Mouse (Mus musculus) activated CD4-positive, CD25-positive, alpha-beta regulatory T cell (primary cell): ENCODE data around the gene AC141477.1. TPM values are rescaled to one million over a fixed set of nuclear protein-coding genes. Genes with fewer than 3 reads are reported as not detected.

Source experiments
- polyA plus RNA-seq, 2 experiments: library from polyadenylated mRNA; unstranded; fragments of 100-300 nt; shearing (Covaris generic); gene quantifications; one replicate each; pipeline ENCODE4 v1.2.1; 2017

The AC141477.1 gene
- polyA plus RNA-seq = 10 to 100 TPM in 1 of 2 experiments, 1 to 10 TPM in 1; 8.7 to 12.5 TPM

DNA sequence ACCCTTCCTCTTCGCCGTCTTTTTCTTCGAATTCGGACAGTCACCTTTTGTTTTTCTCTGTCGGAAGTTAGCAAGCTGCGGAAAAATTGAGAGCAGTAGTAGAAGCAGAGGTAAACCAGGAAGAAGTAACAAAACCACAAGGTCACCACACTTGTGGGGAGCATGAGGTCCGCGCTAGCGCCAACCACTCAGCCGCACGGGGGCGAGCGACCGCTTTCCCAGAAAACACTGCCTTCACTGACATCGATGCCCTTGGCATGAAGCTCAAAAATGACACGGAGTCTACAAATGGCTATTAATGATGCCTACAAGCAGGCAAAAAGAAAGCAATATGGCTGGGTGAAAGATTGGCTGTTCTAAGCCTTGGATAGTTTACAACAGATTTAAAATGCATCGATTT is at the start of gene AC141477.1:
Gene AC141477.1, minus strand, starts transcription at position 164 of the 400 bp plus-strand sequence.

DNA sequence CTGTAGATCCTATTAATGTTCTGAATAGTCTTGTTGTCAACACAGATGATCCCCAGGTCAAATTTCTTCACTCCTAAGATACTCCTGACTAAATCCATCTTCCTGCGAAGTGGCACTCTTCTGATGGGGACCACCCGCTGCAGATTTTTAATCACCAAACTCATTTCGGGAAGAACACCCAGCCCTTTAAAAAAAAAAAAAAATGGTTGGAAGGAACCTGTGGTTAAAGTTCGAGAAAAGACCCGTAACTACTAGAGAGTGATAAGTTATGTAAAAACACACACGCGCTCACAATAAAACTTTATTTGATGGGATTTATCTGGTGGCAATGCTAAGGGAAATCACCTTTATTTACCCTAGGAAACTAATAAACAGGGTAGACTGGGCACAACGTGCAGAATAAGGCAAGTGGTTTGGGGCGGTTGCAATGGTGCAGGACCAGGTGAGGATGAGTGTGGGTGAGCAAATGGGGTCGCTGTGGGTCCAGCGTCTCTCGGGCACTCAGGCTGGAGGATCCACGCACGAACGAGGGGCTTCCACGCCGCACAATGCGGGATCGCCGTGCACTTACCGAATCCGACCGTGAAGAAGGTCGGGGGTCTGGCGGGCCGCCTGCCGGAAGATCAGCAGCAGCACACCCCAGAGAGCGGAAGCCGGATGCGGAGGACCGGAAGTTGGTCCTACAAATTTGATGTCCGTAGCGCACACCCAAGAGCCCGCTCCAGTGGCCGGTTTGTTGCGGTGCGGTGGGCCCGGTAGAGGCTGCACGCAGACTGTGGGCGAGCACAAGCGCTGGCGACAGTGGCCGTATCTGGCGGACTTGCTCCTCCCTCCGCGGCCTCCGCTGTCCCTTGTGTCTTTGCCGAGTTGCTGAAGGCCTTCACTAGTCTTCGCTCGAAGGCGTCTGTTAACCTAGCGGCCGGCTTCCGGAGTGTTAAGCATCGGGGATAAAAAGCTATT is 28.2 kb upstream of the AC141477.1 start, which contains the start of the genes Mcm3ap and Ybey:
Gene Mcm3ap, plus strand, starts transcription at position 725 of the 960 bp plus-strand sequence.
Gene Ybey, minus strand, starts transcription at position 912 of the 960 bp plus-strand sequence.

DNA sequence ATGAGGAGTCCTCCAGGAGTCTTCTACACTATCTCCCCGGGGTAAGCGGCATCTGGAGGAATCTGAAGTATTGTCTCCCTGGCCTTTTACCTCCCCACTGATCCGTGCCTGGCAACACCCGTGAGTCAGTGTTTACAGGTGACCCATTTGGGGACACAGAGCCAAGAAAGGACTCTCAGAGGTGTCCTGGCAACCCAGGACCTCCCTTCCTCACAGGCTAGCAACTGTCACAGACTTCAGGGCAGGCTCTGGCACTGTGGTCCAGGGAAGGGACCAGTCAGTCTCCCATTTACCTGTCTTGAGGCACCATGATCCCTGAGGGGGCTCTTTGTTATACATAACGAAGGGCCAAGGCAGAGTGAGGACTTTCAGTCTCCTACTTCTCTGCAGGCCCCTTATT is 8.6 kb upstream of the AC141477.1 start, which contains the start of gene 2610028H24Rik:
Gene 2610028H24Rik, plus strand, starts transcription at position 231 of the 400 bp plus-strand sequence.

DNA sequence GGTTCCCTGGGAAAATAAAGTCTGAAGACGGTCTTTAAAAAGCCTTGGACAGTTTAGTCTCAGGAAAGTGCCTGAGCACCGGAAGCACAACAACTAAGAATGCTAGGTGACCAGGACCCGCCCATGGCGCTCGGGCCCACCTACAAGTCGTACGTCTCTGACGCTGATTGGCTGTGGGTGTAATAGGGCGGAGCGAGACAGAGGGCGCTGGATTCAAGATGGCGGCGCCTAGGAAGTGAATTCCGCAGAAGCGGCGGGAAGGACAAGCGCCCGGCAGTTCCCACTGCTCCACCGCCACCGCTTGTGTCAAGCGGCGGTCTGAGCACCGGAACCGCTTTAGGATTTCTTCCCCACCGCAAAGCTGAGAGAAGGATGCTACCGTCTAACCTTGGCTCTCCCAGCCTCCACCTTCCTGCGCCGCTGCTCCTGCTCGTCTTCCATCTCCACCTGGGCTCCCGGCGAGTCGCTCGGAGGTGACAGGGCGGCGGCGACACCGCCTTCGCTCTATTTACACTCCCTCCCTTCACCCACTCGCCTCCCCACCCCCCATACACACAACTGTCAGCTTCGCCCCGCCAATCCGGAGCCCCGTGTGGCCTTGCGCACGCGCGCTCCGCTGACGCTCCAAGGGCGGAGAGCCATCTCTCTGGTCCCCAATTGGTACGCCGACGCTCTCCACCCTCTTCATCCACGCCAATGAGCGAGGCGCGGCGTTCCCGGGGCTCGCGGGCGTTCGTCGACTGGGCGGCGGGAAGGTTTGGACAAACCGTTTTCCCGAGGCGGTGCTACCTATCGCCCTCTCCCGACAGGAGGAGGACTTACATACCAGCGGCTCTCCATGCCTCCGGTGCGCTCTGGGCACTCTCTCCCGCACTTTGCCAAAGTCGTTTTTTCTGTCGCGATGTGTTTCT is 2.2 kb upstream of the AC141477.1 start, which contains the start of gene Pcnt:
Gene Pcnt, minus strand, starts transcription at position 609 of the 911 bp plus-strand sequence.

Other genes starting within 250 kb of the AC141477.1 start
- gene Prmt2, start 202.6 kb downstream of the AC141477.1 start, polyA plus RNA-seq = 10 to 100 TPM; 10.5 to 13.4 TPM
- under 1 TPM in 1 of 2 experiments, not detected in 1; 0.29 TPM for gene S100b, start 186.6 kb downstream of the AC141477.1 start, polyA plus RNA-seq
- 1 to 10 TPM; 2.5 to 7.8 TPM for gene Dip2a, start 95.2 kb downstream of the AC141477.1 start, polyA plus RNA-seq
- gene Pcnt, start 2.3 kb upstream of the AC141477.1 start, polyA plus RNA-seq = 10 to 100 TPM; 14.2 to 17.0 TPM
- gene 2610028H24Rik, start 8.6 kb upstream of the AC141477.1 start, polyA plus RNA-seq = not detected
- 10 to 100 TPM; 45.8 to 57.3 TPM for gene Mcm3ap, start 28.5 kb upstream of the AC141477.1 start, polyA plus RNA-seq
- 1 to 10 TPM; 3.1 to 3.4 TPM for gene Ybey, start 28.7 kb upstream of the AC141477.1 start, polyA plus RNA-seq
- gene Lss, start 91.1 kb upstream of the AC141477.1 start, polyA plus RNA-seq = 10 to 100 TPM in 1 of 2 experiments, 1 to 10 TPM in 1; 6.0 to 10.0 TPM
- gene Spatc1l, start 121.8 kb upstream of the AC141477.1 start, polyA plus RNA-seq = not detected
- gene Ftcd, start 135.2 kb upstream of the AC141477.1 start, polyA plus RNA-seq = not detected
- under 1 TPM in 1 of 2 experiments, not detected in 1; 0.20 TPM for gene Col6a2, start 183.2 kb upstream of the AC141477.1 start, polyA plus RNA-seq